Mouse (Mus musculus): ENCODE data around the gene Eml6.

Gene Eml6

GRCm38 (mm10) chr11:29748750-29749467 lies 276.9 kb downstream of the Eml6 start:
- no peak for DNase-seq (ENCODE audit: extremely low spot score)

GRCm38 (mm10) chr11:29747881-29748280 lies 278.0 kb downstream of the Eml6 start:
- no peak for DNase-seq (ENCODE audit: extremely low spot score)

GRCm38 (mm10) chr11:29747365-29747764 lies 278.5 kb downstream of the Eml6 start:
- no peak for DNase-seq (ENCODE audit: extremely low spot score)

GRCm38 (mm10) chr11:29746203-29746602 lies 279.6 kb downstream of the Eml6 start:
- no peak for DNase-seq (ENCODE audit: extremely low spot score)

GRCm38 (mm10) chr11:29745513-29745912 lies 280.3 kb downstream of the Eml6 start:
- DNase-seq (ENCODE audit: extremely low spot score): no peak

GRCm38 (mm10) chr11:29744760-29745430 lies 280.9 kb downstream of the Eml6 start:
- DNase-seq (ENCODE audit: extremely low spot score): no peak

GRCm38 (mm10) chr11:29739752-29740151 lies 286.1 kb downstream of the Eml6 start:
- no peak for DNase-seq (ENCODE audit: extremely low spot score)

- no peak for DNase-seq (ENCODE audit: extremely low spot score)
These were observed 297.9 kb downstream of the Eml6 start for GRCm38 (mm10) chr11:29727901-29728300.

GRCm38 (mm10) chr11:29725610-29726009 lies 300.2 kb downstream of the Eml6 start:
- no peak for DNase-seq (ENCODE audit: extremely low spot score)

GRCm38 (mm10) chr11:29725167-29725566 lies 300.7 kb downstream of the Eml6 start:
- no peak for DNase-seq (ENCODE audit: extremely low spot score)

- DNase-seq (ENCODE audit: extremely low spot score): no peak
These were observed 301.6 kb downstream of the Eml6 start for GRCm38 (mm10) chr11:29724213-29724612.

GRCm38 (mm10) chr11:29719597-29719996 lies 306.2 kb downstream of the Eml6 start:
- DNase-seq (ENCODE audit: extremely low spot score): no peak

GRCm38 (mm10) chr11:29718541-29718940 lies 307.3 kb downstream of the Eml6 start:
- no peak for DNase-seq (ENCODE audit: extremely low spot score)

- no peak for DNase-seq (ENCODE audit: extremely low spot score)
These were observed 310.3 kb downstream of the Eml6 start for GRCm38 (mm10) chr11:29715499-29715898.

- no peak for DNase-seq (ENCODE audit: extremely low spot score)
These were observed 311.0 kb downstream of the Eml6 start for GRCm38 (mm10) chr11:29714789-29715188.

- DNase-seq (ENCODE audit: extremely low spot score): no peak
These were observed 311.7 kb downstream of the Eml6 start for GRCm38 (mm10) chr11:29714114-29714513.

- DNase-seq (ENCODE audit: extremely low spot score): no peak
These were observed 316.3 kb downstream of the Eml6 start for GRCm38 (mm10) chr11:29709512-29709911.

- DNase-seq (ENCODE audit: extremely low spot score): no peak
These were observed 319.0 kb downstream of the Eml6 start for GRCm38 (mm10) chr11:29706845-29707244.

GRCm38 (mm10) chr11:29705263-29705662 lies 320.6 kb downstream of the Eml6 start:
- no peak for DNase-seq (ENCODE audit: extremely low spot score)

- DNase-seq (ENCODE audit: extremely low spot score): no peak
These were observed 323.1 kb downstream of the Eml6 start for GRCm38 (mm10) chr11:29702721-29703120.

GRCm38 (mm10) chr11:29694754-29695153 lies 331.1 kb downstream of the Eml6 start:
- DNase-seq (ENCODE audit: extremely low spot score): no peak

- DNase-seq (ENCODE audit: extremely low spot score): peak; percentile 93
These were observed 332.0 kb downstream of the Eml6 start for GRCm38 (mm10) chr11:29693576-29694410.
